Mouse (Mus musculus): Measurements from ENCODE around the gene Rab37.

Gene Rab37

GRCm38 (mm10) chr11:115091362-115091901, at the start of gene Rab37:
Gene Rab37 (plus strand): TSS chr11:115091431.
- peak; percentile 72 for DNase-seq

- DNase-seq: peak in 1 of 2 experiments; percentile 26
These were observed 43.0 kb upstream of the Rab37 start, which contains the start of gene Cd300ld3 for GRCm38 (mm10) chr11:115048259-115048658. Gene Cd300ld3 (minus strand): TSS chr11:115048409.

- DNase-seq: peak; percentile 95 to 97
These were observed 41.8 kb upstream of the Rab37 start for GRCm38 (mm10) chr11:115049282-115049895.

- no peak for DNase-seq
These were observed 39.0 kb upstream of the Rab37 start for GRCm38 (mm10) chr11:115052206-115052605.

- DNase-seq: no peak
These were observed 38.2 kb upstream of the Rab37 start for GRCm38 (mm10) chr11:115052991-115053390.

GRCm38 (mm10) chr11:115054537-115054936, 36.7 kb upstream of the Rab37 start:
- no peak for DNase-seq

GRCm38 (mm10) chr11:115058701-115059100, 32.5 kb upstream of the Rab37 start:
- no peak for DNase-seq

GRCm38 (mm10) chr11:115059797-115060196, 31.4 kb upstream of the Rab37 start:
- DNase-seq: no peak

- DNase-seq: no peak
These were observed 29.2 kb upstream of the Rab37 start, which contains the start of gene Cd300e for GRCm38 (mm10) chr11:115062077-115062476. Gene Cd300e (minus strand): TSS chr11:115062177.

- DNase-seq: no peak
These were observed 24.5 kb upstream of the Rab37 start for GRCm38 (mm10) chr11:115066768-115067167.

- no peak for DNase-seq
These were observed 20.1 kb upstream of the Rab37 start for GRCm38 (mm10) chr11:115071015-115071551.

- no peak for DNase-seq
These were observed 19.5 kb upstream of the Rab37 start for GRCm38 (mm10) chr11:115071631-115072294.

GRCm38 (mm10) chr11:115073002-115073401, 18.2 kb upstream of the Rab37 start:
- no peak for DNase-seq

- no peak for DNase-seq
These were observed 15.8 kb upstream of the Rab37 start for GRCm38 (mm10) chr11:115075407-115075806.

GRCm38 (mm10) chr11:115075859-115076258, 15.4 kb upstream of the Rab37 start:
- no peak for DNase-seq

GRCm38 (mm10) chr11:115077436-115077835, 13.8 kb upstream of the Rab37 start:
- DNase-seq: no peak

GRCm38 (mm10) chr11:115078680-115079079, 12.6 kb upstream of the Rab37 start:
- DNase-seq: no peak

- DNase-seq: peak; percentile 67 to 78
These were observed 10.3 kb upstream of the Rab37 start for GRCm38 (mm10) chr11:115080886-115081285.

GRCm38 (mm10) chr11:115081373-115081772, 9.9 kb upstream of the Rab37 start:
- DNase-seq: no peak

- DNase-seq: no peak
These were observed 9.0 kb upstream of the Rab37 start for GRCm38 (mm10) chr11:115082196-115082595.

- DNase-seq: peak; percentile 78 to 88
These were observed 7.7 kb upstream of the Rab37 start for GRCm38 (mm10) chr11:115083376-115084139.

GRCm38 (mm10) chr11:115084595-115084994, 6.6 kb upstream of the Rab37 start:
- DNase-seq: peak in 1 of 2 experiments; percentile 30

- no peak for DNase-seq
These were observed 6.2 kb upstream of the Rab37 start for GRCm38 (mm10) chr11:115085064-115085463.
